Mouse (Mus musculus): ENCODE measurements around the gene Ccl22. TPM values are rescaled to one million over a fixed set of nuclear protein-coding genes. Genes with fewer than 3 reads are reported as not detected.
A peak's percentile ranks its signal among the peaks of the same experiment; 100 is the strongest.

Ccl22 gene
- polyA plus RNA-seq, 1 experiment from 2014 or later: not detected

GRCm38 (mm10) chr8:94702156-94702555, 43.2 kb upstream of the Ccl22 start:
- Histone ChIP-seq H3K9ac (ENCODE audit: low read depth, low read length) (no peak overlapping the region), H3K4me3 (replicated peaks; ENCODE audit: low read depth, low read length) (no peak overlapping the region), H3K9me3 (replicated peaks; ENCODE audit: low read length) (no peaks in the 10 kb centered on the region), H3K36me3 (ENCODE audit: insufficient read depth, low read length) (no peaks in the 10 kb centered on the region), H3K27ac (no peak overlapping the region), H3K27me3 (ENCODE audit: insufficient read depth, low read length) (peaks cover 1% of the 10 kb centered on the region), H3K4me2 (ENCODE audit: low read length) (no peak overlapping the region), H3K4me1 (replicated peaks; ENCODE audit: insufficient read depth, low read length) (no peaks in the 10 kb centered on the region)
- TF ChIP-seq CTCF (IDR thresholded peaks at IDR 0.05; ENCODE audit: low read depth): no peak
- WGBS: 80% methylated on average over 3 of the region's 3 CpGs
- no peak for DNase-seq (ENCODE audit: low spot score)
- no peak for ATAC-seq (replicated peaks; ENCODE audit: low FRiP score, low read depth)

GRCm38 (mm10) chr8:94702844-94703813, 42.3 kb upstream of the Ccl22 start:
- Histone ChIP-seq H3K27ac (0 out of 2 replicates have a peak overlapping the region, but pooled peaks have one; percentile 44), H3K4me1 (replicated peaks; ENCODE audit: insufficient read depth, low read length) (no peaks in the 10 kb centered on the region), H3K4me3 (replicated peaks; ENCODE audit: low read depth, low read length) (peak overlapping the region; percentile 36), H3K9ac (ENCODE audit: low read depth, low read length) (no peak overlapping the region), H3K36me3 (ENCODE audit: insufficient read depth, low read length) (no peaks in the 10 kb centered on the region), H3K9me3 (replicated peaks; ENCODE audit: low read length) (no peaks in the 10 kb centered on the region), H3K27me3 (ENCODE audit: insufficient read depth, low read length) (no peaks in the 10 kb centered on the region), H3K4me2 (ENCODE audit: low read length) (peak overlapping the region; percentile 55)
- TF ChIP-seq CTCF (IDR thresholded peaks at IDR 0.05; ENCODE audit: low read depth): peak; percentile 86
- under 1% methylated on average over 35 of the region's 35 CpGs for WGBS
- DNase-seq (ENCODE audit: low spot score) (peak; percentile 91), ATAC-seq (replicated peaks; ENCODE audit: low FRiP score, low read depth) (peak; percentile 76)

- Histone ChIP-seq H3K27me3 (ENCODE audit: insufficient read depth, low read length) (no peaks in the 10 kb centered on the region), H3K4me2 (ENCODE audit: low read length) (peak overlapping the region; percentile 52), H3K4me3 (replicated peaks; ENCODE audit: low read depth, low read length) (peak overlapping the region; percentile 16; the same call in 1 of the 2 replicates), H3K27ac (no peak overlapping the region), H3K4me1 (replicated peaks; ENCODE audit: insufficient read depth, low read length) (no peaks in the 10 kb centered on the region), H3K9ac (ENCODE audit: low read depth, low read length) (no peak overlapping the region), H3K9me3 (replicated peaks; ENCODE audit: low read length) (no peaks in the 10 kb centered on the region), H3K36me3 (ENCODE audit: insufficient read depth, low read length) (no peaks in the 10 kb centered on the region)
- peak; percentile 88 for ATAC-seq (replicated peaks; ENCODE audit: low FRiP score, low read depth)
- under 1% methylated on average over 35 of the region's 35 CpGs for WGBS
- TF ChIP-seq CTCF (IDR thresholded peaks at IDR 0.05; ENCODE audit: low read depth): peak; percentile 96
- peak; percentile 97 for DNase-seq (ENCODE audit: low spot score)
Measured at GRCm38 (mm10) chr8:94703972-94704668, 41.3 kb upstream of the Ccl22 start.

- no peak for ATAC-seq (replicated peaks; ENCODE audit: low FRiP score, low read depth)
Measured at GRCm38 (mm10) chr8:94704669-94704984, 40.8 kb upstream of the Ccl22 start.

GRCm38 (mm10) chr8:94705581-94706245, 39.7 kb upstream of the Ccl22 start:
- no peaks in the 10 kb centered on the region for H3K27me3 ChIP-seq (ENCODE audit: insufficient read depth, low read length)
- H3K4me1 ChIP-seq (replicated peaks; ENCODE audit: insufficient read depth, low read length): no peaks in the 10 kb centered on the region
- ATAC-seq (replicated peaks; ENCODE audit: low FRiP score, low read depth) (no peak), DNase-seq (ENCODE audit: low spot score) (no peak)
- WGBS: 75% methylated on average over 10 of the region's 10 CpGs
- H3K4me2 ChIP-seq (ENCODE audit: low read length): no peak overlapping the region
- no peak overlapping the region for H3K4me3 ChIP-seq (replicated peaks; ENCODE audit: low read depth, low read length)
- TF ChIP-seq CTCF (IDR thresholded peaks at IDR 0.05; ENCODE audit: low read depth): no peak
- no peak overlapping the region for H3K9ac ChIP-seq (ENCODE audit: low read depth, low read length)
- no peaks in the 10 kb centered on the region for H3K9me3 ChIP-seq (replicated peaks; ENCODE audit: low read length)
- no peak overlapping the region for H3K27ac ChIP-seq
- no peaks in the 10 kb centered on the region for H3K36me3 ChIP-seq (ENCODE audit: insufficient read depth, low read length)

More at GRCm38 (mm10) chr8:94704669-94704984, 40.8 kb upstream of the Ccl22 start:
- no peak for TF ChIP-seq CTCF (IDR thresholded peaks at IDR 0.05; ENCODE audit: low read depth)
- WGBS: 18% methylated on average over 9 of the region's 9 CpGs
- Histone ChIP-seq H3K36me3 (ENCODE audit: insufficient read depth, low read length) (no peaks in the 10 kb centered on the region), H3K9me3 (replicated peaks; ENCODE audit: low read length) (no peaks in the 10 kb centered on the region), H3K9ac (ENCODE audit: low read depth, low read length) (no peak overlapping the region), H3K4me2 (ENCODE audit: low read length) (peak overlapping the region; percentile 52), H3K27ac (no peak overlapping the region), H3K4me1 (replicated peaks; ENCODE audit: insufficient read depth, low read length) (no peaks in the 10 kb centered on the region), H3K4me3 (replicated peaks; ENCODE audit: low read depth, low read length) (peak overlapping the region; percentile 16; the same call in 1 of the 2 replicates), H3K27me3 (ENCODE audit: insufficient read depth, low read length) (no peaks in the 10 kb centered on the region)
- DNase-seq (ENCODE audit: low spot score): no peak
